Comparison of ENCODE assay signal across 12 mouse cellular contexts in the genomic region with DNA sequence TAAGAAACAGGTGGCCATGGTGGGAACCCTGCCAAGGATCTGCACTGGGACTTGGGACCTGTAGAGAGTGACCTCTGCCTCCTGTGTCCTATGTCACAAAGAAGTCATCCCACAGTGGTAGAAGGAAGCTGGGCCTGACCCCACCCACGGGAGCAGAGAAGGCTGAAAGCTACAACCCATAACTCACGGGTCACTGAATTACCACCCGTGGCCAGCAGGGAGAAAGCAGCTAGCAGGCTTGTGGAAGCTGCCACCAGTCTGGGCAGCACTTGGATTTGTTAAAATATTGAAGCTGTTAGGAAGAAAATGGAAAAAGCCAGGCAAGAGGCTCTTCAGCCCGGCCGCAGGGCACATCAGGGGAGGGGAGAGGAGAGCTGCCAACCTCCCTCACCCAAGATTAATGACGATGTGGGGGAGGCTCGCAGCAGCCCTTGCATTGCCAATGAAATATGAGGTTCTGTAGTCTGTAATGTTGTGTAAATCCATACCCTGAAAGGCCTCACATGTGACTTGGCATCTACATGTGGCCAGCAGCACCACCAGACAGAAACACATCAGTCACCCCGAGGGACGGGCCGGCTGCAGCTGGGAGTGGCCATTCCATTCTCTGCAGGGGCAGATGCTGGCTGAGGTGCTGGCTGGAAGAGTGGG.
DNase-seq lines count a peak whose midpoint lies in the region; ATAC-seq and TF ChIP-seq lines count a peak whose summit lies in the region.
"Had no signal": no experiment of that assay in that cellular context is flagged by ENCODE, and none has a peak within 500 bp of the region (broad histone marks: within the 10 kb centered on the region; RNA-seq: fewer than 3 reads in every experiment).

No protein-coding gene starts in this region.

- DNase-seq in NIH3T3 (ENCODE audit: low read depth): peak; percentile 62
- no peak for DNase-seq in urinary bladder, postnatal 10 days (ENCODE audit: low spot score)
- DNase-seq in retina, embryonic 14.5 days (ENCODE audit: low spot score): no peak
- no peak for DNase-seq in cerebellum, adult 8-10 months
- DNase-seq: heart, postnatal 4 days had no signal

- H3K36me3 ChIP-seq in intestine, postnatal 0 days (ENCODE audit: control insufficient read depth, insufficient read depth): no peaks in the 10 kb centered on the region
- H3K36me3 ChIP-seq in intestine, embryonic 16.5 days (ENCODE audit: control insufficient read depth, insufficient read depth, low read length): no peaks in the 10 kb centered on the region
- H3K36me3 ChIP-seq in hindbrain, embryonic 16.5 days (ENCODE audit: control insufficient read depth, insufficient read depth, low read length): no peaks in the 10 kb centered on the region
- no peaks in the 10 kb centered on the region for H3K36me3 ChIP-seq in limb, embryonic 13.5 days

- H3K9me3 ChIP-seq in intestine, postnatal 0 days (ENCODE audit: control insufficient read depth): no peaks in the 10 kb centered on the region
- no peaks in the 10 kb centered on the region for H3K9me3 ChIP-seq in intestine, embryonic 16.5 days (ENCODE audit: control insufficient read depth, low read length)
- H3K9me3 ChIP-seq in hindbrain, embryonic 16.5 days (ENCODE audit: control insufficient read depth, low read length): no peaks in the 10 kb centered on the region
- H3K9me3 ChIP-seq in limb, embryonic 13.5 days: no peaks in the 10 kb centered on the region
- H3K9me3 ChIP-seq: forebrain, embryonic 13.5 days had no signal

- no peak overlapping the region for H3K9ac ChIP-seq in intestine, postnatal 0 days (ENCODE audit: low read depth, low read length)
- H3K9ac ChIP-seq in intestine, embryonic 16.5 days (ENCODE audit: low read depth, low read length): no peak overlapping the region
- H3K9ac ChIP-seq in hindbrain, embryonic 16.5 days (ENCODE audit: low read depth, low read length): no peak overlapping the region
- H3K9ac ChIP-seq in limb, embryonic 13.5 days: no peak overlapping the region
- H3K9ac ChIP-seq: forebrain, embryonic 13.5 days; liver, embryonic 14.5 days had no signal

- 31% methylated on average over 10 of the region's 10 CpGs for WGBS in intestine, postnatal 0 days
- WGBS in intestine, embryonic 16.5 days: 31% methylated on average over 10 of the region's 10 CpGs
- 40% methylated on average over 10 of the region's 10 CpGs for WGBS in hindbrain, embryonic 16.5 days
- WGBS in limb, embryonic 13.5 days: 29% methylated on average over 10 of the region's 10 CpGs

- no peak overlapping the region for H3K4me2 ChIP-seq in intestine, postnatal 0 days (replicated peaks; ENCODE audit: low read depth)
- H3K4me2 ChIP-seq in intestine, embryonic 16.5 days (ENCODE audit: low read depth, low read length): no peak overlapping the region
- no peak overlapping the region for H3K4me2 ChIP-seq in hindbrain, embryonic 16.5 days (ENCODE audit: low read length)
- no peak overlapping the region for H3K4me2 ChIP-seq in limb, embryonic 13.5 days (replicated peaks)
- H3K4me2 ChIP-seq: forebrain, embryonic 13.5 days had no signal

- no peaks in the 10 kb centered on the region for H3K4me1 ChIP-seq in intestine, postnatal 0 days (replicated peaks; ENCODE audit: control insufficient read depth, insufficient read depth, low read length)
- H3K4me1 ChIP-seq in intestine, embryonic 16.5 days (ENCODE audit: control insufficient read depth, insufficient read depth, low read length): no peaks in the 10 kb centered on the region; the same call in 1 of the 2 replicates
- H3K4me1 ChIP-seq in hindbrain, embryonic 16.5 days (ENCODE audit: control insufficient read depth, insufficient read depth, low read depth, low read length): peaks cover 6% of the 10 kb centered on the region
- peaks cover 14% of the 10 kb centered on the region for H3K4me1 ChIP-seq in limb, embryonic 13.5 days

- 0 out of 2 replicates have a peak, but pooled peaks have one; percentile 19 for TF ChIP-seq CTCF in intestine, postnatal 0 days (IDR thresholded peaks at IDR 0.05; ENCODE audit: low read depth)

- H3K4me3 ChIP-seq in intestine, postnatal 0 days (ENCODE audit: low read depth, low read length): no peak overlapping the region
- H3K4me3 ChIP-seq in intestine, embryonic 16.5 days (ENCODE audit: low read length): no peak overlapping the region
- no peak overlapping the region for H3K4me3 ChIP-seq in hindbrain, embryonic 16.5 days (ENCODE audit: low read length)
- no peak overlapping the region for H3K4me3 ChIP-seq in limb, embryonic 13.5 days
- H3K4me3 ChIP-seq: forebrain, embryonic 13.5 days had no signal

- H3K27me3 ChIP-seq in intestine, postnatal 0 days (replicated peaks; ENCODE audit: control insufficient read depth, insufficient read depth, low read length): no peaks in the 10 kb centered on the region
- no peaks in the 10 kb centered on the region for H3K27me3 ChIP-seq in intestine, embryonic 16.5 days (replicated peaks; ENCODE audit: control insufficient read depth, insufficient read depth, low read length)
- H3K27me3 ChIP-seq in hindbrain, embryonic 16.5 days (replicated peaks; ENCODE audit: control insufficient read depth, insufficient read depth, low read length): no peaks in the 10 kb centered on the region
- H3K27me3 ChIP-seq in limb, embryonic 13.5 days: no peaks in the 10 kb centered on the region

- no peak for ATAC-seq in intestine, postnatal 0 days
- ATAC-seq in intestine, embryonic 16.5 days: no peak
- peak; percentile 57; the same call in 1 of the 2 replicates for ATAC-seq in hindbrain, embryonic 16.5 days
- peak; percentile 22; the same call in 1 of the 2 replicates for ATAC-seq in limb, embryonic 13.5 days (ENCODE audit: low FRiP score, low read depth)
- ATAC-seq: forebrain, embryonic 13.5 days; midbrain, embryonic 16.5 days had no signal

- no peak overlapping the region for H3K27ac ChIP-seq in intestine, postnatal 0 days (ENCODE audit: low read depth, low read length)
- no peak overlapping the region for H3K27ac ChIP-seq in intestine, embryonic 16.5 days (ENCODE audit: low read length)
- H3K27ac ChIP-seq in hindbrain, embryonic 16.5 days (ENCODE audit: low read depth, low read length): peak overlapping the region; percentile 31; the same call in 1 of the 2 replicates
- 0 out of 2 replicates have a peak overlapping the region, but pooled peaks have one; percentile 3 for H3K27ac ChIP-seq in limb, embryonic 13.5 days
- H3K27ac ChIP-seq: forebrain, embryonic 13.5 days; liver, embryonic 14.5 days had no signal

Comparison
In these comparisons a context has a peak if more than half of its experiments do, and no peak if none do; other contexts are left out.
1. ATAC-seq: peak in hindbrain, embryonic 16.5 days (single experiment) and limb, embryonic 13.5 days (single experiment); none in intestine, postnatal 0 days (single experiment) and intestine, embryonic 16.5 days (single experiment).
2. H3K27ac ChIP-seq: peak in hindbrain, embryonic 16.5 days (single experiment) and limb, embryonic 13.5 days (single experiment); none in intestine, postnatal 0 days (single experiment) and intestine, embryonic 16.5 days (single experiment).